Mouse (Mus musculus) layer of hippocampus, postnatal 14 days (tissue): ENCODE measurements around the gene Nploc4. TPM values are rescaled to one million over a fixed set of nuclear protein-coding genes. Genes with fewer than 3 reads are reported as not detected.
"Not testable (repeated sequence)": the region's sequence is repeated elsewhere in the genome, so short reads cannot be mapped to it uniquely, and the experiment has no call there.

Source experiments
- DNase-seq, 2 experiments: peaks; one replicate each; pipeline ENCODE4 v3.0.0; 2021 to 2022; ENCODE audit warnings: low spot score in 2 of 2, mixed read lengths in 1 of 2
- total RNA-seq, 2 experiments: library from RNA; stranded (reverse); gene quantifications; 2 replicates each; pipeline ENCODE4 v1.2.3; 2021

The Nploc4 gene
- total RNA-seq, 2 experiments from 2014 or later = 64.4 to 65.6 TPM

GRCm38 (mm10) chr11:120444106-120444505 lies 6.6 kb upstream of the Nploc4 start:
- DNase-seq = no peak

GRCm38 (mm10) chr11:120442765-120443280 lies 5.3 kb upstream of the Nploc4 start:
- DNase-seq = no peak

GRCm38 (mm10) chr11:120442344-120442743 lies 4.8 kb upstream of the Nploc4 start, which contains the start of gene Tspan10:
Tspan10 (plus strand) TSS chr11:120442644.
- DNase-seq = no peak

GRCm38 (mm10) chr11:120437857-120438385 lies 413 bp upstream of the Nploc4 start:
- DNase-seq = no peak

- DNase-seq = no peak
Observed at GRCm38 (mm10) chr11:120426727-120427126, 10.8 kb downstream of the Nploc4 start.

GRCm38 (mm10) chr11:120423569-120424295 lies 13.8 kb downstream of the Nploc4 start:
- DNase-seq = peak; percentile 49 to 64

- DNase-seq = no peak
Observed at GRCm38 (mm10) chr11:120422651-120423568, 14.6 kb downstream of the Nploc4 start.

GRCm38 (mm10) chr11:120418592-120418991 lies 18.9 kb downstream of the Nploc4 start:
- no peak for DNase-seq

GRCm38 (mm10) chr11:120417852-120418251 lies 19.7 kb downstream of the Nploc4 start:
- DNase-seq = no peak

- DNase-seq = not testable (repeated sequence)
Observed at GRCm38 (mm10) chr11:120413621-120414020, 23.9 kb downstream of the Nploc4 start.

GRCm38 (mm10) chr11:120406445-120406844 lies 31.1 kb downstream of the Nploc4 start:
- DNase-seq = no peak

- DNase-seq = no peak
Observed at GRCm38 (mm10) chr11:120405867-120406266, 31.6 kb downstream of the Nploc4 start.

- DNase-seq = no peak
Observed at GRCm38 (mm10) chr11:120404814-120405213, 32.7 kb downstream of the Nploc4 start.

GRCm38 (mm10) chr11:120399319-120399718 lies 38.2 kb downstream of the Nploc4 start:
- DNase-seq = no peak

GRCm38 (mm10) chr11:120397602-120398001 lies 39.9 kb downstream of the Nploc4 start:
- no peak for DNase-seq

GRCm38 (mm10) chr11:120395661-120396060 lies 41.8 kb downstream of the Nploc4 start:
- no peak for DNase-seq

- DNase-seq = no peak
Observed at GRCm38 (mm10) chr11:120388580-120388979, 48.9 kb downstream of the Nploc4 start.

- no peak for DNase-seq
Observed at GRCm38 (mm10) chr11:120387157-120387556, 50.4 kb downstream of the Nploc4 start.

- DNase-seq = no peak
Observed at GRCm38 (mm10) chr11:120386632-120387031, 50.9 kb downstream of the Nploc4 start.

GRCm38 (mm10) chr11:120382509-120382908 lies 55.0 kb downstream of the Nploc4 start:
- no peak for DNase-seq

- DNase-seq = no peak
Observed at GRCm38 (mm10) chr11:120381157-120381556, 56.4 kb downstream of the Nploc4 start.
